In genomic region chr9:57696380-57697285, GRCm38 (mm10) we compare ENCODE assay signal across 7 mouse cellular contexts. TPM values are rescaled to one million over a fixed set of nuclear protein-coding genes. Genes with fewer than 3 reads are reported as not detected.
DNase-seq lines count a peak whose midpoint lies in the region; ATAC-seq and TF ChIP-seq lines count a peak whose summit lies in the region.

No protein-coding gene starts in this region.

- intact Hi-C loops in gastrocnemius, postnatal 14 days (cut with DNase I; ENCODE audit: low total_unique reads), result no loop called here
- intact Hi-C loops in left cerebral cortex, adult 2 months (cut with DNase I), result no loop called here

- H3K27ac ChIP-seq in left cerebral cortex, adult 2 months, result peak overlapping the region; percentile 61

- H3K4me3 ChIP-seq in left cerebral cortex, adult 2 months, result peak overlapping the region; percentile 63

- peak; percentile 42; the same call in 1 of the 2 replicates for ATAC-seq in common myeloid progenitor, adult 5-6 weeks (replicated peaks; ENCODE audit: low read depth, poor library complexity, severe bottlenecking)

- TF ChIP-seq CTCF in left cerebral cortex, adult 2 months (IDR thresholded peaks at IDR 0.05), result no peak; the same call in 1 of the 2 replicates

- DNase-seq in adrenal gland, postnatal 14 days, result peak; percentile 46
- peak; percentile 26 for DNase-seq in gastrocnemius, postnatal 14 days
- DNase-seq in induced T-regulatory cell, adult 2 months (ENCODE audit: low read depth), result peak; percentile 28
- peak; percentile 70 to 79 for DNase-seq in left cerebral cortex, adult 2 months (ENCODE audit: extremely low spot score in 1 of 2, low spot score in 2 of 2)
- peak; percentile 47 for DNase-seq in lung, postnatal 36 days
- DNase-seq in skeletal muscle tissue, adult 2 months (ENCODE audit: low read depth, low spot score), result peak; percentile 33

RNA-seq across cellular contexts. Expression of gene Cyp1a1, which starts 8.9 kb away (rescaled TPM):
- 0.37 TPM in 1 of 2 replicates, not detected in the other for total RNA-seq in adrenal gland, postnatal 14 days (2021)
- 0.50 TPM in 1 of 2 replicates, not detected in the other for total RNA-seq in common myeloid progenitor, adult 5-6 weeks (2017)
- under 1 TPM; 0.16 to 0.37 TPM for total RNA-seq in gastrocnemius, postnatal 14 days (2021)
- total RNA-seq in left cerebral cortex, adult 2 months (2021), result under 1 TPM; 0.16 TPM

RNA-seq across cellular contexts. Expression of gene Edc3, which starts 11.7 kb away (rescaled TPM):
- 8.9 and 10.6 TPM in 2 replicates for total RNA-seq in adrenal gland, postnatal 14 days (2021)
- total RNA-seq in common myeloid progenitor, adult 5-6 weeks (2017), result 7.2 and 9.8 TPM in 2 replicates
- 1 to 10 TPM; 6.4 to 6.7 TPM for total RNA-seq in gastrocnemius, postnatal 14 days (2021)
- 10 to 100 TPM; 13.8 to 14.2 TPM for total RNA-seq in left cerebral cortex, adult 2 months (2021)

RNA-seq across cellular contexts. Expression of gene Cyp1a2, which starts 13.1 kb away (rescaled TPM):
- 1.5 and 43.1 TPM in 2 replicates for total RNA-seq in adrenal gland, postnatal 14 days (2021)
- total RNA-seq in common myeloid progenitor, adult 5-6 weeks (2017), result not detected in 2 replicates
- total RNA-seq in gastrocnemius, postnatal 14 days (2021), result not detected
- total RNA-seq in left cerebral cortex, adult 2 months (2021), result not detected

RNA-seq across cellular contexts. Expression of gene Csk, which starts 43.2 kb away (rescaled TPM):
- 71.0 and 75.6 TPM in 2 replicates for total RNA-seq in adrenal gland, postnatal 14 days (2021)
- total RNA-seq in common myeloid progenitor, adult 5-6 weeks (2017), result 134 and 190 TPM in 2 replicates
- 10 to 100 TPM; 14.5 to 19.3 TPM for total RNA-seq in gastrocnemius, postnatal 14 days (2021)
- 10 to 100 TPM; 32.9 to 39.6 TPM for total RNA-seq in left cerebral cortex, adult 2 months (2021)

Comparison
In these comparisons a context has a peak if more than half of its experiments do, and no peak if none do; other contexts are left out.
1. Peak in every context shown above with its lines: DNase-seq, ATAC-seq, H3K4me3 ChIP-seq and H3K27ac ChIP-seq.